Mouse (Mus musculus): Measurements from ENCODE around the gene Tmod1. TPM values are rescaled to one million over a fixed set of nuclear protein-coding genes. Genes with fewer than 3 reads are reported as not detected.

Tmod1 gene
- 0.07 and 0.10 TPM in 2 replicates for total RNA-seq (2015)
- total RNA-seq (2017) = 0.04 and 0.14 TPM in 2 replicates

- peak; percentile 32; the same call in 1 of the 2 replicates for ATAC-seq (replicated peaks; ENCODE audit: poor library complexity)
Observed at GRCm38 (mm10) chr4:46038892-46039751, at the start of gene Tmod1. TSS of gene Tmod1 (plus strand) at chr4:46038935.

GRCm38 (mm10) chr4:45990427-45991135 is 48.2 kb upstream of the Tmod1 start:
- no peak for ATAC-seq (replicated peaks; ENCODE audit: poor library complexity)

GRCm38 (mm10) chr4:45998536-45998935 is 40.2 kb upstream of the Tmod1 start:
- ATAC-seq (replicated peaks; ENCODE audit: poor library complexity) = no peak

DNA sequence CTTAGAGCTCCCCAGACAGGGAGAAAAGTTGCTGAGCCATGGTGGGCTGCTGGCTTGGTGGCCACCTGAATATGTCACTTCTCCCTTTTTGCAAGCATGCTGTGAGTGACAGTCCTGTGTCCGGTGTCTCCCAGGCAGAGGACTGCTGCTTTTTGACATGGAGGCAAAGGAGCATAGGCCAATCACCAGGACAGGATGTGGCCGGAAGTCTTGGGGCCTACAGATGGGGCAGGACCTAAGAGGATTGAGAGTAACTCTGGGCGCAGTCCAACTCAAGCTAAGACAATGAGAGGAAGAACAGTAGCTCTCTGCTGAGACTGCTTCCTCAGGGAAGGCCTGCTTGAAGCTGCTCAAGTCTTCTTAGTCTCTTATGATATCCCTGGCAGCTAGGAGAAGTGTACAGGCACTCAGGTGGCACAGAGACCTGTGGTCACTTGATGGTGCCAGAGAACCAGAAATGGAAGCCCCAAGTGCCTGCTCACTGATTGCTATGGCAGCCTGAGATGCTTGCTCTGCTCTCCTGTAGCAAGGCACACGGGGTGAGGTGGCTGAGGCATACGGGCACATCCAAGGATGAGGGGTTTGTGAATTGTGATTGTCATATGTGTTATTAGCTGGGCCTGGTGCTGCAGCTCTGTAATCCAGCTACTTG is 30.5 kb upstream of the Tmod1 start:
- ATAC-seq (replicated peaks; ENCODE audit: poor library complexity) = peak; percentile 70

- ATAC-seq (replicated peaks; ENCODE audit: poor library complexity) = no peak
Observed at GRCm38 (mm10) chr4:46011698-46012097, 27.0 kb upstream of the Tmod1 start.

GRCm38 (mm10) chr4:46015605-46016004 is 23.1 kb upstream of the Tmod1 start:
- ATAC-seq (replicated peaks; ENCODE audit: poor library complexity) = 0 out of 2 replicates have a peak, but pooled peaks have one; percentile 34

- peak; percentile 89 for ATAC-seq (replicated peaks; ENCODE audit: poor library complexity)
Observed at GRCm38 (mm10) chr4:46023021-46023481, 15.7 kb upstream of the Tmod1 start.

GRCm38 (mm10) chr4:46025893-46026292 is 12.8 kb upstream of the Tmod1 start:
- ATAC-seq (replicated peaks; ENCODE audit: poor library complexity) = no peak

GRCm38 (mm10) chr4:46028224-46028623 is 10.5 kb upstream of the Tmod1 start:
- no peak for ATAC-seq (replicated peaks; ENCODE audit: poor library complexity)

DNA sequence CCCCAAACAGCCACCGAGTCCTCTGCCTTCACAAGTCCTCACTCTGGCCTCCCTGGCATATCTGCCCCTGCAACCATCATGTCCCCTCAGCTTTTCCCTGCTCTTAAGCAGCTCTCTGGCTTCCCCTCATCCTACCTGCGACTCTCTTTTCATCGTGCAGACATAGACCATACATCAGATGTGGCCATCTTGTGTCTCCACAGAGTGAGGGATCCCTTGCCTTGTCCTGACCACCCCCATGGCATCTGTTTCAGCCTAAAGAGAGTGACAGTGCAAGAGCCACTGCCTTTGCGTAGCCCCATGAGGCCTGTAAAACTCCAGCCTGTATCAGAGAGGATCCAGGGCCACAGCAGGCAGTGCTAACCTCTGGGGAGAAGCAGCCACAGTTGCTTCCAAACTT is 10.0 kb upstream of the Tmod1 start:
- ATAC-seq (replicated peaks; ENCODE audit: poor library complexity) = peak; percentile 37; the same call in 1 of the 2 replicates

DNA sequence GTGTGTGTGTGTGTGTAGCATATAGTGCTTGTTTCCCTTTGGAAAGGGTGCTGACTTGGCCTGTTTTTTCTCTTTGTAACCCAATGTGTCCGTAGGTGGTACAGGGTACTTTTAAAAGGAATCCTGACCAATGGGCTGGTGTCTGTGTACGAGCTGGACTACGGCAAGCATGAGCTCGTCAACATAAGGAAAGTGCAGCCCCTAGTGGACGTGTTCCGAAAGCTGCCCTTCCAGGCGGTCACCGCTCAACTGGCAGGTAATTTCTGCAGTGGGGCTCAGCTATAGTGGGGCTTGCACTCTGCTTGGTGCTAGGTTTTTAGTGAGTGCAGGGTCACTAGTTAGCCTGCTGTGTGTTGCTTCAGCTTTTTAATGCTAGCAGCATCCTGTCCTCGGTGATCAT is 9.2 kb upstream of the Tmod1 start:
- peak; percentile 48; the same call in 1 of the 2 replicates for ATAC-seq (replicated peaks; ENCODE audit: poor library complexity)

DNA sequence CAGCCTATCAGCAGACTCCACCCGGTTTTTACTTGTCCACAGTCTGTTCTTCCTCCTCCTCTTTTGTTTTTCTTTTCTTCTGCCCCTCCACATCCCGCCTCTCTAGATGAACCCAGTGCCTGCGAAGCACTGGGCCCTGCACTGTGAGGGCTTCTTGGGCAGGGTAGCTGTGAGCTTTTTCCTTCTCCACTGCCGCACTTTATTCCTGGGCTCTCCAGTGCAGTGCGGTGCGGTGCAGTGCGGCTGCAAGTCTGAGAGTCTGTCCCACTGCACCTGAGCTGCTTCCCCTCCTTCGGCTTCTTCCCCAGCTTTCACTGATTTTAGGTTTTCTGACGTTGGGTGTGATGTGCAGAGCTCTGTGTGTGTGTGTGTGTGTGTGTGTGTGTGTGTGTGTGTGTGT is 6.3 kb upstream of the Tmod1 start:
- ATAC-seq (replicated peaks; ENCODE audit: poor library complexity) = no peak

DNA sequence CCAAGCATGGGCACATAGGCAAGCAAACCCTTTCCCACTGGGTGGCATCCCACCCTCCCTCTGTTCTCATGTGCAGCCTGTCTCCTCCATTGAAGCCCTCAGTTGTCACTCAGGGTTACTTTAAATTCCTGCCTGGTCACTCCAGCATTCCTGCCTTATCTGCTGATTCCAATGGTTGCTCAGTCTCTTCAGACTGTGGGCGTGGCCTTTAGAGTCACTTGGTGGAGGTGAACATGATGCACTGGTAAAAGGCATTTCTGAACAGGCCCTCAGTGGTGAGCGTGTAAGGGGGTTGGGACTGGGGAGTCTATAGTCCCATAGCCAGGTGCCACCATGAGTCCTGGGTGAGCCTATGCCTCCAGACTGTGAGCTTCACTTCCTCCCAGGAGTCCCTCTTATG is 5.5 kb upstream of the Tmod1 start:
- no peak for ATAC-seq (replicated peaks; ENCODE audit: poor library complexity)

DNA sequence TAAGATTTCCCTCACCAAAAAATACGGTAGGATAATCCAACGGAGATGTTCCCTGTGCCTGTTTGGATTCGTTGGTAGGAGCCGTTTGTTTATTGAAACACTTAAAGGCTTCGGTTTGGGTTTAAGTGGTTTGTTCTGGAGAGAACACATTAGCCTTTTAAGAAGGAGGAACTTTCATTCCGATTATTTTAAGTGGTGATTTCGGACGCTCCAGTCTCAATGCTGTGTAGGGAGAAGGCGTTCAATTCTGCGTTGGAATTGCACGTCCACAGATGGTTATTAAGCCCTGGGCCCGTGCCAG is 194 bp upstream of the Tmod1 start:
- no peak for ATAC-seq (replicated peaks; ENCODE audit: poor library complexity)

DNA sequence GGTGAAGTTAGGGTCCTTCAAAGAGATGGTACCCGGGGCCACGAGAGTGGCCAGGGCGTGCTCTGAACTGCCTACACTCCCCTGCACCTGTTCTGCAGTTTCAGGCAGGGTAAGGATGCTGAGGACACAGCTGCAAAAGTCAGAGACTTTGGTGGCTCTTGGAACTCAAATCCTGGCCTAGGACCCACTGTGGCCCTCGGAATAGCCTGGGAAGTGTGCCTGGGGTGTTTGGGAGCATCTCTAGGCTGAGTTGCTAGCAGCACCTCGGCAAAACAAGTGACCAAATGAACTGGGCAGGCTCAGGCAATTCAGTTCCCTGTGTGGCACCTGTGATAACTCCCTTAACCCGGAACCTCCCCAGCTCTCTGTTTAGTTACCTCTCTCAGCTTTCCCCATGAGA is 1.2 kb downstream of the Tmod1 start:
- ATAC-seq (replicated peaks; ENCODE audit: poor library complexity) = no peak

- ATAC-seq (replicated peaks; ENCODE audit: poor library complexity) = peak; percentile 92
Observed at GRCm38 (mm10) chr4:46040594-46041192, 2.0 kb downstream of the Tmod1 start.

DNA sequence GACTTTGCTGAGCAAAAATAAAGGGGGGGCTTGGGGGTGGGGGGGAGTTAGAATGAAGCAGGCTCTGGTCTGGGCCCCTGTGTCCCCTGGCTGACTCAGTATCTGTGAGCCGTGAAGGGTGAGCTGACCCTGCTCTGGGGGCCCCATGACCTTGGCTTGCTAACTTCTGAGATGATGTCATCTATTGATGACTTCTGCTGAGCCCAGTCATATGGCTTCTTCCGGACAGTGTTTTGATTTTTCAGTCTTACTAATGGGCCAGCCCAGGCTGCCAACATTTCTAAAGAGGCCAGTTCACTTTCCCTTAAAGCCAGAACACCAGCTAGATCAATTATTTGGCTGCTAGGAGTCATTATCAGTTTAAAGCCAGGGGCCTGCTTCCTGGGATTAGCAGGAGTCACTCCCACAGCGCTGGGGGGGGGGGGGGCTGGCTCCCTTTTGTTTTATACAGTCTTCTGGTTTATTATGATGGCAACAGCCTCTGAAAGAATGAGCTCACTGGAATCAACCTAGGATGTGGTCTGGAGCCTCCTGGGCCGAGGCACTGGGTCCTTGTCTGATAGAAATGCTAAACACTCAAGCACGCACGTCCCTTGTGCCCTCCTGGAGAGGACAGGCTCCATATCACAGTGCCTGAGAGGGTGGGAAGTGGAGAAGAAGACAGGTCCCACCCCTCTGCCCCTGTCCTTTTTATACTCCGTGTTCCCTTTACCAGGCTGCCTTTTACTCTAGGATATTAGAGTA is 3.2 kb downstream of the Tmod1 start:
- no peak for ATAC-seq (replicated peaks; ENCODE audit: poor library complexity)

DNA sequence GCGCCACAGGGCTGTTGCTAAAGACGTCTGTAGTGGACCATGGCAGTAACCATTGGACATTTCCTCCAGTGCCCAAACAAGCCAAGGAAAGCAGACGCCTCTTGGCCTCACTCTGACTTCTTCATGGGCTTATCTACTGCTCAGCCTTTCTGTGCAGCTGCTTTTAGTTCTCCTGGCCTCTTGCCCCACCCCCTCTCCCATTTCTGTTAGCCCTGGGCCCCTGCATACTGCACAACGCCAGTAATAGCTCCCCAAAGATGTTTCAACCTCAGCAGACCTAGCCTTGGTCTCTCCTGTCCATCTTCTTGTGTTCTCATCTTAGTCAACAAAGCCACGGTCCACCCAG is 3.7 kb downstream of the Tmod1 start:
- ATAC-seq (replicated peaks; ENCODE audit: poor library complexity) = 0 out of 2 replicates have a peak, but pooled peaks have one; percentile 18

- no peak for ATAC-seq (replicated peaks; ENCODE audit: poor library complexity)
Observed at GRCm38 (mm10) chr4:46043361-46043760, 4.6 kb downstream of the Tmod1 start.

DNA sequence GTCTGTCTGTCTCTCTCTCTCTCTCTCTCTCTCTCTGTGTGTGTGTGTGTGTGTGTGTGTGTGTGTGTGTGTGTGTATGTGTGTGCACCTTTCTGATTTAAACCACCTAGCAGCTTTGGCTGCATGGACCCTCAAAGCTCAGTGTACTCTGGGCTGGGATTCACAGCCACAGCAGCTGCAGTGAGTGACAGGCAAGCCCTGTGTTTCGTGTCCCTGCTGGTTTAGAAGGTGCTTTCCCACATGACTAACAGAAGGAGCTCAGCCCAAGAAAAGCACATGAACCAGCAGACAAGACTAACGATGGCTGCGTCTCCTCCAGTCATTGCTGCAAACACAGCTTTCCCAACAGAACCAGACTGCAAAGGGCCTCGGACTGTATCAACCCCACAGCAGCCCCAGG is 9.2 kb downstream of the Tmod1 start:
- ATAC-seq (replicated peaks; ENCODE audit: poor library complexity) = no peak

DNA sequence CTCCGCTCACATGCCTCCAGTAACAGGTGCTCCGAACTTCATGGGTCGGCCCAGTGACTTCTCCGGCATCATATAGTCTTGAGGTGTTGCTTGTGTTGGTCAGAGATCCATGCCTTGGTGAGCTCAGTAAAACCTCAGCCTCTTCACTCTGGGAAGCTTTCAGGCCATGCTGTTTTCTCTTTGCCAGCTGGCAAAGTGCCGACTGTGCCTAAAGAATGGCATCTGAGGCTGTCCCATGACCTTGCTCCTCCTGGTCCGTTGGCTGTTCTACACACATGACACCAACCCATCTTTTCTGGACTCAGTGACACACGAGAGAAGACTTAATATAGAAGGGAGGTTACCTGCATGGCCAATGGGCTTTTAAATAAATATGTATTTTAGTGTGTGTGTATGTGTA is 9.7 kb downstream of the Tmod1 start:
- no peak for ATAC-seq (replicated peaks; ENCODE audit: poor library complexity)

Data from megakaryocyte progenitor cell, adult 5-6 weeks (primary cell).